Mouse (Mus musculus) testis, adult 2 months (tissue): ENCODE data around the gene Padi2.

Source experiments
- CTCF ChIP-seq: fragments of 200-500 bp; IDR thresholded peaks from 2 replicates; pipeline ENCODE4 v1.5.1; 2012; ENCODE audit warnings: low read depth, mild to moderate bottlenecking, inconsistent platforms, low read length, moderate library complexity; ENCODE audit not compliant: control insufficient read depth, insufficient read depth, insufficient replicate concordance
- POLR2A ChIP-seq: fragments of 200-500 bp; IDR thresholded peaks from 2 replicates; pipeline ENCODE4 v1.6.1; 2012; ENCODE audit warnings: low read depth, mild to moderate bottlenecking, inconsistent platforms, low read length, moderate library complexity; ENCODE audit not compliant: control insufficient read depth

DNA sequence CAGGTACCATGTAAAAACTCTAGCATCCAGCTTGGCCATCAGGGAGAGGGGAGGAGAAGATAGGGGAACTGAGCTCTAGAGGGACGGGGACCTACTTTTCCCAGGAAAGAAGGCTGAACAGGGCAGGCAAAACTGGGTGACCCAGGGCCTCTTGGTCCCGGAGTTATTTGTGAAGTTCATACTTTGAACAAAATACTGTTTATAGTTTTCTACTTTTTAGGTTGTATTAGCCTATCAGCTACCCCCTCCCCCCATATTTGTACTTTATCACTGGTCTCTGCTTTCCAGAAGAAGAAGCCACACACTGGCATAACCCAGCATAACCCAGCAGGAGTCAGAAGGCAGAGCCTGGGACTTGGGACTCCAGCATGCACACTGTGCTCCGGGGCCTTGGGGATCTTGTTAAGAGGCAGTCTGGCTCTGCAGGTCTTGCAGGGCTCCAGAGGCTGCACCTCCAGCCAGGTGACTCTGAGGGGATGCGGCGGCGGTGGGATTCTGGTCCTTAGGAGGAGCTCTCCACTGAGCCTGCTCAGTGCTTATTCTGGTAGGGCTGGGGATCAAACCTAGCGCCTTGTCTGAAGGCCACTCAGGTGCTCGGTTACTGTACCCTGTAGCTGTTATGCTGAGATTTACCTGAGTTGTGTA lies 25.0 kb upstream of the Padi2 start:
- TF ChIP-seq CTCF (no peak), POLR2A (no peak)
